Mouse (Mus musculus): ENCODE measurements around the gene Tbata. TPM values are rescaled to one million over a fixed set of nuclear protein-coding genes. Genes with fewer than 3 reads are reported as not detected.
A peak's percentile ranks its signal among the peaks of the same experiment; 100 is the strongest.

The Tbata gene
- total RNA-seq (2021) = under 1 TPM; 0.30 to 0.88 TPM
- long read RNA-seq, experiment 1, partial matches to known transcripts = 2 of 3 reads
- long read RNA-seq, experiment 1, other reads (novel, unspliced or antisense) = 1 of 3 reads
- long read RNA-seq, experiment 2 = 0 reads

- DNase-seq (ENCODE audit: low spot score in 2 of 2) = no peak
These were observed at the start of gene Tbata for GRCm38 (mm10) chr10:61171654-61172053. Gene Tbata (plus strand): TSS chr10:61171954.

GRCm38 (mm10) chr10:61123276-61123913 lies 48.4 kb upstream of the Tbata start:
- no peak for DNase-seq (ENCODE audit: low spot score in 2 of 2)

DNA sequence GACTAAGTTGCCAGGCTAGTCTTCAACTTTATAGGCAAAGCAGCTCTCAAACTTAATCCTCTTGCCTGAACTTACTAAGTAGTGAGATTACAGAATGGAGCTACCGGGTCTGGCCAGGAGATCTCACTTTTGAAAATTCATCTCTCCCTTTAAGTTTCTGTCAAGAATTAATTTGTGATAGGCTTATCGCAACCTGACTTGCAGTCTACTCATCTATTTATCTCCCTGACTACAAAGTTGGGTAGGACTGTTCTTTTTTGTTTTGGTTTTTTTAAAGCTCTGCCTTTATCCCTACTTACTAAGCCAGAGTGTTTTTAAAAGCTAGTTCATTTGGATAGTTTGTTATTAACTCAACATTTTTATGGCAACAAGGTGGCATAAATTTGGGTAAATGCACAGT lies 47.3 kb upstream of the Tbata start:
- no peak for DNase-seq (ENCODE audit: low spot score in 2 of 2)

DNA sequence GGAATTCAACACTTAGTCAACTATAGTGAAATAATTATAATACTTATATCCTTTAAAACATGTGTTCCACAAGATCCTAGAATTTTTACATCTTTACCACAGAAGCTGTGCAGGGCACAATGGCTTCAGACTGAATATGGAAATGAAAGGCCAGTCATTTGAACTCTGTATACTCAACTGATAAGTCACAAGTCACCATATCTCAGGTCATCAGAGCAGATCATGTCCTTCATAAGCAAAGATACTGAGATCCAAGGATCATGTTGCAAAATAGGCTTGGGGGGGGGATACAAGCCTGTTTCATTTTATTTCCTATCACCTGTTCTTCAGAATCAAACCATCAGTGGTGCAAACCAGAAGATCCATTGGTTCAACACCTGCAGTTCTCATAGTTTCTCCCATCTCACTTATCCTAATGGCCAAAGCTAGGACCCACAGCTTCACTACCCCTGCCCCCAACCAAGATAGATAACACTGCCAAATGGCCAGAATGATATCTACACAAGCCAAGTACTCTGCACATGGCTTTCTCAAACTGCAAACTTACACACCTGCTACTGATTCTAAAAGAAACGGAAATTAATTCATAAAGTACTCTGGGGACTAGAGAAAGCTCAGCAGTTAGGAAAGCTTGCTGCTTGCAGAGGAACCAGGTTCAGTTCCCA lies 42.9 kb upstream of the Tbata start:
- DNase-seq (ENCODE audit: low spot score in 2 of 2) = no peak

GRCm38 (mm10) chr10:61130959-61131358 lies 40.8 kb upstream of the Tbata start:
- no peak for DNase-seq (ENCODE audit: low spot score in 2 of 2)

DNA sequence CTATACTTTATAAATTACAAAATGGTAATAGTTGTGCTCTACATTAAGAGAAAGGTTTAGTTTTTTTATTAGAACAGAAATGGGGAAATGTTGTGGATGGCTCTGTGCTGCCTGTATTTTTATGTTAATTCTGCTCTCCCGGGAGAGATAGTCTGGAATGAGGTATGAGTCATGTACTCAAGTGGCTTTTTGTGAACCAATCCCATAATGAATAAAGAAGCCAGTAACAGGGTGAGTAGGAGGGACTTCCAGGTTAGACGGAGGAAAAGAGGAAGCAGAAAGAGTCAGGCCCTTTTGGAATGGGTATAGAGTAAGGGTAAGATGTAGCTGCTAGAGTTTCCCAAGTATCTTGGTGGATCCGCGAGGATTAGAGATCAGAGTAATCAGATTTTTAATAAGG lies 37.7 kb upstream of the Tbata start:
- DNase-seq (ENCODE audit: low spot score in 2 of 2) = no peak

GRCm38 (mm10) chr10:61135226-61135839 lies 36.4 kb upstream of the Tbata start:
- DNase-seq (ENCODE audit: low spot score in 2 of 2) = no peak

GRCm38 (mm10) chr10:61137567-61137966 lies 34.2 kb upstream of the Tbata start:
- DNase-seq (ENCODE audit: low spot score in 2 of 2) = no peak

GRCm38 (mm10) chr10:61143343-61143742 lies 28.4 kb upstream of the Tbata start:
- no peak for DNase-seq (ENCODE audit: low spot score in 2 of 2)

GRCm38 (mm10) chr10:61145766-61146118 lies 26.0 kb upstream of the Tbata start:
- no peak for DNase-seq (ENCODE audit: low spot score in 2 of 2)

DNA sequence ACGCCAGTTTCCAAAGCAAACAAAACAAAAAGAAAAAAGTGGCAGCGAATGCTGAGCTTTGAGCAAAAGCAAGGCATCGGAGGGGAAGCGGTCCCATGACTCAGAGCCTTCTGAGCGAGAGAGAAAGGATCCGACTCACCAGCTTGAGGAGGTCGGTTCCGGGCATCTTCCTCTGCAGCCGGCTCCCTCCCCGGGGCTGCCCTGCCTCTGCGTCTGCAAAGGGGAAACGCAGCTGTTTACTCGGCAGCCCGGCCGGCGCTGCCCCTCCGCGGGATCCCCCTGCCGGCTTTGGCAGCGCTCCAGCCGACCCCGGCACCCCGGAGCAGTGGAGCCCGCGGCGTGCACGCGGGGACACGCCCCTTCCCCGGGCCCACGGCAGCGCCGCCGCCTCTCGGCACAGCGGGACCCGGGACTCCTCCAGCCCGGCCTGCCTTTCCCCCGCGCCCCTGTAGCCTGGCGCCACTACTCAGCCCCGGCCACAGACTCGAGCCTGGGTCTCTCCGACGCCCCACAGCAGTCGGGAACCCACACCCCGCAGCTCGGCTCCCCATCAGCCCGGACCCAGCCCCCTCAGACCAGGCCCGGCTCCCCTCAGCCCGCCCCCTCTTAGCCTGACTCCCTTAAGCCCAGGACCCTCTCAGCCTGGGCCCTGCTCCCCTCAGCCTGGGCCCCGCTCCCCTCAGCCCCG lies 25.5 kb upstream of the Tbata start:
- peak; percentile 30 to 48 for DNase-seq (ENCODE audit: low spot score in 2 of 2)

GRCm38 (mm10) chr10:61146807-61147156 lies 25.0 kb upstream of the Tbata start:
- DNase-seq (ENCODE audit: low spot score in 2 of 2) = peak in 1 of 2 experiments; percentile 2

- peak; percentile 84 to 91 for DNase-seq (ENCODE audit: low spot score in 2 of 2)
These were observed 24.4 kb upstream of the Tbata start, which contains the start of gene Sgpl1 for GRCm38 (mm10) chr10:61147157-61148040. Gene Sgpl1 (minus strand): TSS chr10:61147703.

DNA sequence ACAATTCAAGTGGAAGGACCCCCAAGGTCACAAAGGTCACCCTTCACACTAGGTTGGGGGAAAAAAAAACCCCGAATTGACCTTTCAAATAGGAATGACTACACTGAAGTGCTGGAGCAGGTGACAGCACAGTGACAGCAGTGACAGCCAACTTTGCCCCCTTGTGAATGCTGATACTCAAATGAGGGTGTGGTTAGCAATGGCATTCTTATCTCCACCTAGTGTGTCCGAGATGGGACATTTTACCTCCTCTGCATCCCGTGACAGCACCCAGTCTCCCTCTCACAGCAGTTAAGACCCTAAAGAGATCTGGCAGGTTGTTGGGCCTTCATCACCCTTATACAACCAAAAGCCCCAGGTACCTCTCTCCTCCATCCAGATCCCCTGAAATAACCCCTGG lies 22.3 kb upstream of the Tbata start:
- DNase-seq (ENCODE audit: low spot score in 2 of 2) = no peak

DNA sequence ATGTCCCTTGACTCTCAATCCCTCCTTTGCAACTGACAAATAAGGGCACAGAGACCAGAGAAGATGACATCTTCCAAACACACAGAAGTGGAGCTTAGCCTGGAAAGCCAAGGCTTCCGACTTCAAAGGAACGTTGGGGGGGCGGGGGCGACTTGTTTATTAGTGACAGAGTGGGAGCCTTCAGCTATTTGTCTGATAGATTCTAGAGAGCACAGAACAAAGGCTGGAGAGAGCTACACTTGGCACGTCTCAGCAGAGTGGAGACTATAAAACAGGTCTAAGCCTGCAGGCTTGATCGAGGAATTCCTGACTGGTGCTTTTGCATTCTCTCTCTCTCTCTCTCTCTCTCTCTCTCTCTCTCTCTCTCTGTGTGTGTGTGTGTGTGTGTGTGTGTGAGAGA lies 21.1 kb upstream of the Tbata start:
- no peak for DNase-seq (ENCODE audit: low spot score in 2 of 2)

- DNase-seq (ENCODE audit: low spot score in 2 of 2) = no peak
These were observed 19.6 kb upstream of the Tbata start for GRCm38 (mm10) chr10:61152131-61152530.

DNA sequence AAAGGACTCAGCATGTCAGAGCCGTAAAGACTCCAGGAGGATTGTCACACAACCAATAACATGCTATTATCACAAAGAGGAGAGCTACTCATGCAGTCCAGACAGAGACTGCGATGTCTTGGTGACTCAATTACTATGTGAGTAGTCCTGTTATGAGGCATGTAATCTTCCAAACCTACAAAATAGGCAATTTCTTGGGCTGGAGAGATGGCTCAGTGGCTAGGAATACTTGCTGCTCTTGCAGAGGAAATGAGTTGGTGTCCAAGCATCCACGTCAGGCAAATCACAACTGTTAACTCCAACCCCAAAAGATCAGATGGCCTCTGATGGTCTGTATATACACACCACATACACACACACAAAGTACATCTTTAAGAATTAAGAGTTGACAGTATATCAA lies 16.1 kb upstream of the Tbata start:
- no peak for DNase-seq (ENCODE audit: low spot score in 2 of 2)

- DNase-seq (ENCODE audit: low spot score in 2 of 2) = no peak
These were observed 15.3 kb upstream of the Tbata start for GRCm38 (mm10) chr10:61156453-61156852.

DNA sequence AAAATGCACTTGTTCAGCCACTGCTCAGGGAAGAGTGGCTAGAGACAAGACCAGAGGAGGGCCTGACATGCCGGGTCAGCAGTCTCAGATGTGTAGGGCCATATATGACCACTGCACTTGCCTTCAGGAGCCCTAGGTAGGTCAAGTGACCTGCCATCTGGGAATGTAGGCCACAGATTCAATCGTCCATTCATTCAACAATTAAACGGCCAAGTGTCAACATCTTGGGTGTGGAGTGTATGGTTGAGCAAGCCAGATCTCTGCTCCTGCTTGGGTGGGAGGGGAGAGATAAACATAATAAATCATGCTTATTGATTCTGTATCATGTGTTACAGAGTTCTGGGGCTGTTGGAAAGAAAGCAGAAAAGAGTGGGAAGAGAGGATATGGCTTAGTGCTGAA lies 13.2 kb upstream of the Tbata start:
- no peak for DNase-seq (ENCODE audit: low spot score in 2 of 2)

- DNase-seq (ENCODE audit: low spot score in 2 of 2) = no peak
These were observed 11.7 kb upstream of the Tbata start for GRCm38 (mm10) chr10:61160089-61160488.

DNA sequence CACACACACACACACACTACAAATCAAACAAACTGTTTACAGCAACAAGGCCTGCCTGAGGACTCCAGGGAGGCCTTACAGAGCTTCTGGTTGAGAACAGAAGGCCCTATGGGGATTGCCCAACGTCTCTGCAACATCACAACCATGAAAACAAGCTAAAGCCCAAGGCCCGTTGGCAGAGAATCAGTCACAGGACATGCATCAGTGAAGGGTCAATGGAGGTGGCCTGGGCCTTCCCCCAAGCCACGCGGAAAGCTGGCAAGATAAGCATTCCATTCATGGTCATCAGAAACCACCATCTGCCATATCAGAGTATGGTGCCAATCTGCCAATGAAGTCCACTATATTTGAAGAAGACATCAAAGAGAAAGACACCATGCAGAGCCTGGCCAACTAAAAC lies 11.1 kb upstream of the Tbata start:
- no peak for DNase-seq (ENCODE audit: low spot score in 2 of 2)

Data from left cerebral cortex, adult 18-20 months (tissue).